Mouse (Mus musculus) cerebellum, adult 11 months (tissue): ENCODE data around the gene Atr.
"Not testable (repeated sequence)": the region's sequence is repeated elsewhere in the genome, so short reads cannot be mapped to it uniquely, and the experiment has no call there.

Source experiments
- DNase-seq: peaks from one replicate; pipeline ENCODE4 v3.0.0; 2022

Gene Atr

GRCm38 (mm10) chr9:95953658-95954057 is 96.3 kb downstream of the Atr start:
- no peak for DNase-seq

- no peak for DNase-seq
Observed at GRCm38 (mm10) chr9:95954226-95954584, 96.8 kb downstream of the Atr start.

DNA sequence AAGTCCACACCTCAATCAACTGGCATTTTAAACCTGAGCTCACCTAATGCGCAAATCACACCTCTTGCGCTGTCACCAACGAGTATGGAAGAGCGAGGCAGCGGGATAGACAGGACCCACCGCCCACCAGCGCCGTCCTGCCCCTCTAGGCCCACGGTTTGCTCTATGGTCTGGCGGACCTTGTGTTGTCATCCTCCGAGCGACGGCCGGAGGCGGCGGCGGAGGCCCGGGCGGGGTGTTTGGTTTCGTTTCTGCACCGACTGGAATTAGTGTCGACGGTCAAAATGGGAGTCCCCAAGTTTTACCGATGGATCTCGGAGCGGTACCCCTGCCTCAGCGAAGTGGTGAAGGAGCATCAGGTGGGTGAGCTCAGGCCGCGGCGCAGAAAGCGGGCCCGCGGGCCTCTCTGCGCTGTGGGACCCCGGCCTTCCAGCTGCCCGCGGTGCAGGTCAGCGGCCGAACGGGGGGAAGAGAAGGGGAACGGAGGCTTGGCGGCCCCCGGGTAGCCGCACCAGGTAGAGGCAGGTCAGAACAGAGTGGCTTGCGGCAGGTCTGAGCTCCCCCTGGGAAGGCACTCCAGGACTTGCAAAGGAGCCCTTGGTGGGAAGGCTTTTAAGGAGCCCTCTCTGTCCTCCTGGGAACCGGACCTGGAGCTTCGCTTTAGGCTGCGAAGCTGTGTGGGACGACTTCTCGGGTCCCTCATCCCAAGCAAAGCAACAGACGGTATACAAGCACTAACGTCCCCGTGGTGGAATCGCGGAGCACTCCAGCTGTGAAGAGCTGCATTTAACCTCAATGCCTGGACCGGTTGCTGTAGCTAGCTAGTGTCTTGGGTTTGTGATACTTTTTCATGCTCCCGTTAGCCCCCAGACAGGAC is 97.4 kb downstream of the Atr start, which contains the start of gene Xrn1:
TSS of gene Xrn1 (plus strand) at position 176 of the 877 bp plus-strand sequence.
- DNase-seq, result peak; percentile 85

- no peak for DNase-seq
Observed at GRCm38 (mm10) chr9:95957611-95958010, 100.2 kb downstream of the Atr start.

DNA sequence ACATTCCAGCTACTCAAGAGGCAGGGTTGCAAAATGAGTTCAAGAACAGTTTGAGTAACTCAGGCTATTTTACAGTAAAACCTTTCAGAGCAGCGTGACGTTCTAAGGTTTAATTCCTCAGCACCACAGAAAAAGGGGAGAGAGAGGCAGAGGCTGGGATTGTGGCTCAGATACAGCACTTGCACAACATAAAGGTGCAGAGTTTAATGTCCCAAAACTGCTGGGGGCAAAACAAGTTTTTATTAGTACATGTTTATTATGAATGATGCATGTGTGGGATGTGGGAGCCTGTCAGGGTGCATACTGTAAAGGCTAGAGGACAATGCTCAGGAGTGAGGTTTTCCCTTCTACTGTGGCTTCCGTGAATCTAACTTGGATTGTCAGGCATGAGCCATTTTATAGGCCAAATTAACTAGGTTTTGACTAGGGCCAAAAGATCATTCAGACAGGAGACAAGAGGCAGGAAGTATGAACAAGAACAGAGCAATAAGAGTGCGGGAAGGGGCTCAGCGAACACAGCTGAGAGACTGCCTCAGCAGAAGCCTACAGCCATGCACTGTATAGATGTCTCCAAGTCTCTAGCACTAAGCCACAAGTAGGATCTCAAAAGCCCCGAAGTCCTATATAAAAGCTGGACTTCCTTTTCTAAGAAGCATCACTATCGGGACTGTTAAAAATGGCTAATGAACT is 100.8 kb downstream of the Atr start:
- no peak for DNase-seq

GRCm38 (mm10) chr9:95958731-95959105 is 101.3 kb downstream of the Atr start:
- not testable (repeated sequence) for DNase-seq

GRCm38 (mm10) chr9:95959246-95959645 is 101.8 kb downstream of the Atr start:
- DNase-seq, result no peak

GRCm38 (mm10) chr9:95959732-95960428 is 102.5 kb downstream of the Atr start:
- DNase-seq, result no peak

DNA sequence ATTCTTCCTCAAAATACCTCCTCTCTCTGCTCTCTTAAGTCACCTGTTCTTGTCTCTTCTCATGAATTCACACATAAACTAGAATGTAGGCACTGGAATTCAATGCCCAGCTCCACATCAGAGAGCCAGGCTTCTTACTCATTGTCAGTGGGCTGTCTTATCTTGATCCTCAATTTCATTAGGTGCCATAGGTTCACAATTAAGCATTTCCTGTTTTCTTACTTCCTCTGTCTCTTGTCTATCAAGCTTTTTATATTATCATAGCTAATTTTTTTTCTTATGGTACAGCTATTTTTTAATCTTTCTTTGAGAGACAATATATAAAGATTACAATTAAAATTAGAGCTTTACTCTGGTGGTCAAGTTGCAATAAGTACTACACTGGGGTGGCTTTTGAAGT is 103.7 kb downstream of the Atr start:
- no peak for DNase-seq

DNA sequence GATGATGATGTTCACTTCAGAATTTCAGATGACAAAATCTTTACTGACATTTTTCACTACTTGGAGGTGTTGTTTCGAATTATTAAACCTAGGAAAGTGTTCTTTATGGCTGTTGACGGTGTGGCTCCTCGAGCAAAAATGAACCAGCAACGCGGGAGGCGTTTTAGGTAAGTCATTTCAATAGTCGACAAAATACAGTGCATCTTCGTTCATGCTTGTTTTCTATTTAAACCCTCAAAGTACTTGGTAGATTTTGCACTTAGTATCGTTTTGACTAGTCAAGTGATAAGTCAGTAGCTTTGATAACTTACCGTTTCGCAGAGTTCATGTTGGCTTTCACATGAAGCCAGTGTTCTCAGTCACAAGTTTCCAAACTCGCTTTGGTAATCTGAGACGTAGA is 106.6 kb downstream of the Atr start:
- no peak for DNase-seq

- no peak for DNase-seq
Observed at GRCm38 (mm10) chr9:95978279-95978678, 120.9 kb downstream of the Atr start.

GRCm38 (mm10) chr9:95979896-95980295 is 122.5 kb downstream of the Atr start:
- no peak for DNase-seq

DNA sequence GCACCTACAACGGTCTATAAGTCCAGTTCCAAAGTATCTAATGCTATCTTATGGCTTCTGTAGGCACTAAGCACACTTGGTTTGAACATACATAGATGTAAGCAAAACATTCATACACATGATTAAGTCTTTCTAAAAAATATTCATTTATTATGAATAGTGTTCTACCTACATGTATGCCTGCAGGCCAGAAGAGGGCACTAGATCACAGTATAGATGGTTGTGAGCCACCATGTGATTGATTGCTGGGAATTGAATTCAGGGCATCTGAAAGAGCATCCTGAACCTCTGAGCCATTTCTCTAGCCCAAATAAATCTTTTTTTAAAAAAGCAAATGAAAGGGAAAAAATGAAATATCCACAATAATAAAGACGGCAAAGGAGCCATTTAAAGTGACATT is 134.9 kb downstream of the Atr start:
- no peak for DNase-seq
